Mouse (Mus musculus) layer of hippocampus, adult 2 months (tissue): ENCODE data around the gene Fam214b. TPM values are rescaled to one million over a fixed set of nuclear protein-coding genes. Genes with fewer than 3 reads are reported as not detected.

Experiments used
- DNase-seq, 2 experiments: peaks; one replicate each; pipeline ENCODE4 v3.0.0; 2022; ENCODE audit warnings: low spot score in 2 of 2
- H3K27ac ChIP-seq: fragments of 200-600 bp; 2 replicates; pipeline ENCODE4 v1.8.1; 2022
- H3K4me3 ChIP-seq: fragments of 200-600 bp; 2 replicates; pipeline ENCODE4 v1.8.1; 2022; ENCODE audit warnings: mild to moderate bottlenecking
- CTCF ChIP-seq: fragments of 200-600 bp; conservative IDR thresholded peaks from 2 replicates; pipeline ENCODE4 v1.8.1; 2022; ENCODE audit warnings: antibody characterized with exemption, mild to moderate bottlenecking, moderate library complexity
- total RNA-seq, 2 experiments: library from RNA; stranded (reverse); gene quantifications; 2 replicates each; pipeline ENCODE4 v1.2.3; 2021

The Fam214b gene
- total RNA-seq, 2 experiments from 2014 or later, result 36.1 to 40.3 TPM

DNA sequence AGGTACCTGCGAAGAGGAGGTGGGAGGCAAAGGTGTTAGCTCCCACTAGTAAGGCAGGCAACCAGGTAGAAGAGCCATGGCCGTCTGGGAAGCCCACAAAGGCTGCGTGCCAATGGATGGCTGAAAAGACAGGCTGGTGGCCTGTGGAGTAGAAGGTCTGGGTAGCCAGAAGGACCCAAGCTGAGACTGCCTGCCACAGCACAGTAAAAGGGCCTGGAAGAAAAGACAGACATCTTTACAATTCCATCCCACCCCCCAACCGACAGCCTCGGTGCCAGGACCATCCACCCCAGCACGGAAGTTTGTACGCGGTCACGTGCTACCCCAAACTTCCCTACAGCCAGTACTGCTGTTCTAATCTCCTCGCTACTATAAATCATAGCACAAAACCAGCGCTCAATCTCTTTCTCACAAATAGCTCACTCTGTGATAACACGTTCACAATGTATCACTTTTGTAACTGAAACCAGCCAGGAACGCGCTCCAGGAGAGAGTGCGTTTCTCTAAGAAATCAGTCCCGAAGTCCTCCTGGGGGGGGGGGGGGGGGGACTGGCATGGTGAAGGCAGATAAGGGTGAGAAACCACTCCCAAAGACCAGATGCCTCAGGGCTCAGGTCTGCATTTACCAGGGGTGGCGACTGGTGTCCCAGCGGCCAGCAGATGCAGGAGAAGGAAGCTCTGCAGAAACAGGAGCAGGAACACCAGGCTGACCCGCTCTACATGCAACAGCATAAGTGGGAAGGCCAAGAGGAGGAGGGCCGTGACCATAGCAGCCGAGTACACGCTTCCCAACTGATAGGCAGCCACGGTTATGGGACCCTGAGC, 26.2 kb downstream of the Fam214b start:
- no peak for DNase-seq
- TF ChIP-seq CTCF, result no peak
- H3K27ac ChIP-seq, result no peak overlapping the region
- H3K4me3 ChIP-seq, result no peak overlapping the region

- Histone ChIP-seq H3K27ac (no peak overlapping the region), H3K4me3 (no peak overlapping the region)
- TF ChIP-seq CTCF, result no peak
- no peak for DNase-seq
These were observed 26.8 kb downstream of the Fam214b start for GRCm38 (mm10) chr4:43019176-43019575.

GRCm38 (mm10) chr4:43018156-43018555, 27.9 kb downstream of the Fam214b start:
- no peak for TF ChIP-seq CTCF
- H3K4me3 ChIP-seq, result no peak overlapping the region
- H3K27ac ChIP-seq, result no peak overlapping the region
- no peak for DNase-seq

DNA sequence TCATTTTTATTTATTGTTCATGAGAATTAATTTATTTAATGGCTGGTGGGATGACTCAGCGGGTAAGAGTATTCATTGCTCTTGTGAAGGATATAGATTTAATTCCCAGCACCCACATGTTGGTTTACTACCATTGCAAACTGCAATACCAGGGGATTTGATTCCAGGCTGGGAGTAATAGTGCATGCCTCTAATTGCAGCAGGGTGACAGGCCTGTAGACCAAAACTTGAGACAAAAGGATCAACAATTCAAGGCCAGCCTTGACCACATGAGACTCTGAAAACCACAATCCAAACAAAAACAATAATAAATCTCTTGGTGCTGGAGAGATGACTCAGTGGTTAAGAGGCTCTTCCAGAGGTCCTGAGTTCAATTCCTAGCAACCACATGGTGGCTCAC, 33.9 kb downstream of the Fam214b start:
- TF ChIP-seq CTCF, result no peak
- Histone ChIP-seq H3K4me3 (no peak overlapping the region), H3K27ac (no peak overlapping the region)
- DNase-seq, result no peak

GRCm38 (mm10) chr4:43010161-43011038, 35.6 kb downstream of the Fam214b start, which contains the start of gene Fancg:
Fancg (minus strand) TSS chr4:43010506.
- peak; percentile 75 to 80 for DNase-seq
- Histone ChIP-seq H3K4me3 (peak within 1 kb of the TSS; percentile 79), H3K27ac (peak within 1 kb of the TSS; percentile 54)
- TF ChIP-seq CTCF, result no peak

DNA sequence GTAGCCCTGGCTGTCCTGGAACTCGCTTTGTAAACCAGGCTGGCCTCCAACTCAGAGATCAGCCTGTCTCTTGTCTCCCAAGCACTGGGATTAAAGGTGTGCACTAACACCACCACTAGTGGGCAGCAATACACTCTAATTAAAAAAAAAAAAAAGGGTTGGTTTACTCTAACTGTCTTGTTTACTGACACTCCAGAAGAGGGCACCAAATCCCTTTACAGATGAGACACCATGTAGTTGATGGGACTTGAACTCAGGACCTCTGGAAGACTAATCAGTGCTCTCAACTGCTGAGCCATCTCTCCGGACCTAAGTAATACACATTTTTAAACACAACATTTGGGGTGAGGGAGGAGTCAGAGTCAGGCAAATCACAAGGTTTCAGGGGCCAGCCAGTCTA, 40.3 kb downstream of the Fam214b start:
- DNase-seq, result peak in 1 of 2 experiments; percentile 30
- peak; percentile 79 for TF ChIP-seq CTCF
- Histone ChIP-seq H3K4me3 (no peak overlapping the region), H3K27ac (no peak overlapping the region)

- TF ChIP-seq CTCF, result no peak
- Histone ChIP-seq H3K27ac (no peak overlapping the region), H3K4me3 (no peak overlapping the region)
- DNase-seq, result no peak
These were observed 41.1 kb downstream of the Fam214b start for GRCm38 (mm10) chr4:43004951-43005350.

DNA sequence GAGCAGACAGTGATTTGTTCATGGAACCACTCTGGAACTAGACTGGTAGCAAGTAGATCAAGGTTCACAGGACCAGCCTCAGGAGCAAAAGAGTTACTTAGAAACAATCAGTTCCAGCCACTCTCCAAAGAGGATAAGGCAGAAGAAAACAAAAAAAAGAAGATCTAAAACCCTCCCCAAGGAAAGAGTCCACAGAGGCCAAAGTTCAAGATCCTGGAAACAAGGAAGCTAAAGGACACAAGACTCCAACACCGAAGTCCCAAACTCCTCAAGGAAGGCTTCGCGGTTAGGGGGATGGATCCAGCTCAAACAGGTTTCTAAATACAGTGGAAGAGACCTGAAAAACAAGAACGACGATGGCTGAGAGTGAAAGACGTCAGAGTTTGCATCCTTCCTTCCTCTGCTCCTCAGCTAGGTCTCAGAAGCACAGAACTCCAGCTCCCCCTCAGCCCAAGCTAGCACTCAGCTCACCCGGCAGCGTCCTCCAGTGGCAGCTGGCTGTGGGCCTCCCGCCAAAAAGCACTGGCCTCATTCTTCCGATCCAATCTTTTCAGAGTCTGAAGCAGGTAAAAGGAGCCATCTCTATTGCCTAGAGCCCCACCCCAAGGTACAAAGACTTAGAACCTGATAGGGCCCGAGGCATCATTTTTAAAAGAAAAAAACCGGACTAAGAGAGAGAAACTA, 43.1 kb downstream of the Fam214b start:
- Histone ChIP-seq H3K27ac (no peak overlapping the region), H3K4me3 (no peak overlapping the region)
- no peak for TF ChIP-seq CTCF
- no peak for DNase-seq

GRCm38 (mm10) chr4:43001272-43001671, 44.7 kb downstream of the Fam214b start:
- DNase-seq, result no peak
- no peak overlapping the region; the same call in 1 of the 2 replicates for H3K27ac ChIP-seq
- no peak overlapping the region for H3K4me3 ChIP-seq
- TF ChIP-seq CTCF, result no peak

DNA sequence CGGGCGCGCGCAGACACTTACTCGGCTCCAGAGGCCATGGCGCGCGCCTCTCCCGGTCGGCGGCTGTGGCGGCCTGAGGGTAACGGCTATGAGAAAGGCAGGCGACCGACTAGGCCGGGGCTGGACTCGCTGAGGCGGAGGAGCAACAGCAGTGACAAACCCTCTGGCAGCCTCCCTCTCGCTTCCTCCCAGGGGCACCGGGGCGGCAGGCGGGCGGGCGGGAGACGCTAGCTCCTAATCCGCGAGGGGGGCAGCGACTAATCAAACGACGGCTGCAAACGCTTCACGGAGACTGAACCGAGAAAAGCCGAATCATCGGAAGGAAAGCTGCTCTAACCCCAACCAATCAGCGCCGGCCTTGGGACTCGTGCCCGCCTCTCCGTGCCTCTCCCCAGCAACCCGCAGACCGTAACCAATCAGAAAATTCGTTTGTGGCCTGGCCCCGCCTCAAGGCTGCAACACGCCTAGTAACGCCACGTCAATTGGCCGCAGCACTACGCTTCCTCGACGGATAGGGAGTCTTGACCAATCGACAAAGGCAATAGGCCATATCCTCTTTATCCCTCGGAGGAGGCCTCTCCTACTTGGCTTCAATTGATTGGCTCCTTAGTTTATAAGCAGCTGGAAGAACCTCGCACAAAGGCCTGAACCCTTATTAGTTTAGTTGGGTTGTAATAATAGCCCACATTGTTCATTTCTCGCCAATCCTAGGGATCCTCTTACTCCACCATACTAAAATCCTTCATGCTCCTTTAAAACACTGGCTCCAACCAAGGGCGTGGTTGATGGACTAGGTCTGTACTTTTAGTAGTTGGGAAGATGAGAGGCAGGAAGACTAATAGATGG, 45.7 kb downstream of the Fam214b start, which contains the start of gene Vcp:
Gene Vcp, minus strand, starts transcription at position 367 of the 846 bp plus-strand sequence.
- DNase-seq, result peak; percentile 98 to 100
- peak within 1 kb of the TSS; percentile 67 for H3K4me3 ChIP-seq

GRCm38 (mm10) chr4:42999451-43000140, 46.4 kb downstream of the Fam214b start:
- peak; percentile 46 for TF ChIP-seq CTCF
- peak overlapping the region; percentile 95 for H3K27ac ChIP-seq
- peak; percentile 53 to 55 for DNase-seq
- peak overlapping the region; percentile 67 for H3K4me3 ChIP-seq

More for the DNA sequence above, 45.7 kb downstream of the Fam214b start, which contains the start of gene Vcp:
- peak within 1 kb of the TSS; percentile 95 for H3K27ac ChIP-seq
